Mouse (Mus musculus) liver, embryonic 14.5 days (tissue): ENCODE results near the gene Ptgfrn. TPM values are rescaled to one million over a fixed set of nuclear protein-coding genes. Genes with fewer than 3 reads are reported as not detected.

Source experiments
- ATAC-seq: fragments of 200-750 bp; cut with Nextera tagmentation; 2 replicates; pipeline ENCODE4 v1.8.0; 2017; ENCODE audit warnings: moderate number of reproducible peaks, mild to moderate bottlenecking, moderate library complexity; ENCODE audit not compliant: insufficient read depth
- DNase-seq, 3 experiments: peaks; one replicate each; pipeline ENCODE4 v3.0.0-alpha.2; 2012 to 2013; ENCODE audit warnings: low read depth in 3 of 3, low spot score in 3 of 3
- H3K27ac ChIP-seq: fragments of 300-500 bp; sonication (generic); 2 replicates; pipeline ENCODE4 v1.5.1; 2014; ENCODE audit warnings: moderate library complexity, mild to moderate bottlenecking, control low read depth, inconsistent platforms
- H3K27me3 ChIP-seq: fragments of 300-500 bp; sonication (generic); 2 replicates; pipeline ENCODE4 v1.6.1; 2014; ENCODE audit warnings: mild to moderate bottlenecking, low read length, moderate library complexity; ENCODE audit not compliant: control insufficient read depth, insufficient read depth
- H3K36me3 ChIP-seq: fragments of 300-500 bp; sonication (generic); replicated peaks from 2 replicates; pipeline ENCODE4 v1.6.1; 2014; ENCODE audit warnings: low read depth; ENCODE audit not compliant: control insufficient read depth, insufficient read depth
- H3K4me1 ChIP-seq, 2 experiments: fragments of 200-500 bp in 1 of 2; fragments of 300-500 bp in 1 of 2; sonication (generic) in 1 of 2; replicated peaks; 2 replicates each; pipeline ENCODE4 v1.6.1; 2012 to 2014; ENCODE audit warnings: antibody characterized with exemption in 1 of 2, inconsistent platforms in 1 of 2, low read length in 1 of 2; ENCODE audit not compliant: control insufficient read depth in 2 of 2, insufficient read depth in 2 of 2
- H3K4me2 ChIP-seq: fragments of 300-500 bp; sonication (generic); 2 replicates; pipeline ENCODE4 v1.6.1; 2014; ENCODE audit warnings: low read depth, mild to moderate bottlenecking, control low read depth, moderate library complexity
- H3K4me3 ChIP-seq, 2 experiments: fragments of 200-500 bp in 1 of 2; fragments of 300-500 bp in 1 of 2; sonication (generic) in 1 of 2; 2 replicates each; pipeline ENCODE4 v1.5.1; 2012 to 2014; ENCODE audit warnings: low read depth in 2 of 2, low read length in 2 of 2, mild to moderate bottlenecking in 2 of 2, control low read depth in 1 of 2, inconsistent platforms in 1 of 2, moderate library complexity in 1 of 2; ENCODE audit not compliant: insufficient read depth in 1 of 2
- H3K9ac ChIP-seq: fragments of 300-500 bp; sonication (generic); replicated peaks from 2 replicates; pipeline ENCODE4 v1.6.1; 2014; ENCODE audit warnings: mild to moderate bottlenecking, control low read depth, moderate library complexity
- H3K9me3 ChIP-seq: fragments of 300-500 bp; sonication (generic); 2 replicates; pipeline ENCODE4 v1.6.1; 2016; ENCODE audit warnings: low read length, mixed read lengths; ENCODE audit not compliant: control insufficient read depth
- CTCF ChIP-seq: IDR thresholded peaks from 2 replicates; pipeline ENCODE4 v1.5.1; 2016; ENCODE audit warnings: antibody characterized with exemption, low read depth, control low read depth
- EP300 ChIP-seq: IDR thresholded peaks from 2 replicates; pipeline ENCODE4 v1.6.1; 2016; ENCODE audit warnings: antibody characterized with exemption, low read depth
- WGBS: fragments of 180-500 bp; shearing (Covaris S2); extraction: QIAGEN DNeasy Blood & Tissue Kit; methylation state at CpG from one replicate; pipeline ENCODE4 v1.1.7; 2014; ENCODE audit not compliant: insufficient replicate concordance; 5-methylcytosine and 5-hydroxymethylcytosine counted together
- polyA plus RNA-seq, 2 experiments: library from polyadenylated mRNA; depleted of rRNA in 1 of 2; stranded (reverse) in 1 of 2; unstranded in 1 of 2; fragments of >200 nt; fragmentation: Nextera tagmentation in 1 of 2; extraction: Ambion mirVana in 1 of 2; gene quantifications; 2 replicates each; pipeline versions ENCODE4 v1.2.1 to v1.2.3; 2012 to 2014

The Ptgfrn gene
- polyA plus RNA-seq, 2 experiments: 0.29 to 1.2 TPM

- DNase-seq: no peak
- Histone ChIP-seq H3K27me3 (no peaks in the 10 kb centered on the region), H3K36me3 (no peaks in the 10 kb centered on the region), H3K4me1 (no peaks in the 10 kb centered on the region), H3K9ac (no peak overlapping the region), H3K4me3 (no peak overlapping the region), H3K4me2 (no peak overlapping the region), H3K27ac (no peak overlapping the region), H3K9me3 (no peaks in the 10 kb centered on the region)
- TF ChIP-seq EP300 (no peak), CTCF (no peak)
- no peak for ATAC-seq
- 40% methylated on average over 2 of the region's 2 CpGs for WGBS
Measured at GRCm38 (mm10) chr3:101048781-101049180, 61.3 kb downstream of the Ptgfrn start.

GRCm38 (mm10) chr3:101047586-101048275 is 62.3 kb downstream of the Ptgfrn start:
- no peaks in the 10 kb centered on the region for H3K36me3 ChIP-seq
- H3K9me3 ChIP-seq: no peaks in the 10 kb centered on the region
- no peaks in the 10 kb centered on the region for H3K27me3 ChIP-seq
- H3K4me3 ChIP-seq: no peak overlapping the region
- ATAC-seq: no peak
- WGBS: 67% methylated on average over 15 of the region's 15 CpGs
- DNase-seq: no peak
- no peak overlapping the region for H3K9ac ChIP-seq
- H3K4me1 ChIP-seq: no peaks in the 10 kb centered on the region
- H3K27ac ChIP-seq: no peak overlapping the region
- no peak overlapping the region for H3K4me2 ChIP-seq
- TF ChIP-seq CTCF (no peak), EP300 (no peak)

GRCm38 (mm10) chr3:101045431-101045830 is 64.6 kb downstream of the Ptgfrn start:
- Histone ChIP-seq H3K27me3 (no peaks in the 10 kb centered on the region), H3K4me2 (no peak overlapping the region), H3K4me3 (no peak overlapping the region), H3K9me3 (no peaks in the 10 kb centered on the region), H3K27ac (no peak overlapping the region), H3K9ac (no peak overlapping the region), H3K36me3 (no peaks in the 10 kb centered on the region), H3K4me1 (no peaks in the 10 kb centered on the region)
- TF ChIP-seq CTCF (no peak), EP300 (no peak)
- WGBS: 79% methylated on average over 15 of the region's 15 CpGs
- no peak for ATAC-seq
- DNase-seq: no peak

- Histone ChIP-seq H3K9me3 (no peaks in the 10 kb centered on the region), H3K4me1 (no peaks in the 10 kb centered on the region), H3K4me2 (no peak overlapping the region), H3K4me3 (no peak overlapping the region), H3K27me3 (no peaks in the 10 kb centered on the region), H3K36me3 (no peaks in the 10 kb centered on the region), H3K9ac (no peak overlapping the region), H3K27ac (no peak overlapping the region)
- TF ChIP-seq EP300 (no peak), CTCF (no peak)
- no peak for ATAC-seq
- 67% methylated on average over 6 of the region's 6 CpGs for WGBS
- DNase-seq: no peak
Measured at GRCm38 (mm10) chr3:101044686-101045085, 65.4 kb downstream of the Ptgfrn start.

GRCm38 (mm10) chr3:101041997-101042396 is 68.1 kb downstream of the Ptgfrn start:
- Histone ChIP-seq H3K4me3 (no peak overlapping the region), H3K27ac (no peak overlapping the region), H3K9ac (no peak overlapping the region), H3K9me3 (no peaks in the 10 kb centered on the region), H3K4me2 (no peak overlapping the region), H3K36me3 (no peaks in the 10 kb centered on the region), H3K27me3 (no peaks in the 10 kb centered on the region), H3K4me1 (no peaks in the 10 kb centered on the region)
- ATAC-seq (no peak), DNase-seq (no peak)
- TF ChIP-seq CTCF (no peak), EP300 (no peak)
- WGBS: 65% methylated on average over 7 of the region's 7 CpGs
